Mouse (Mus musculus) neural tube, embryonic 14.5 days (tissue): ENCODE results near the gene Dera. TPM values are rescaled to one million over a fixed set of nuclear protein-coding genes. Genes with fewer than 3 reads are reported as not detected.

Experiments
- ATAC-seq: fragments of 200-750 bp; cut with Nextera tagmentation; 2 replicates; pipeline ENCODE4 v1.8.0; 2017; ENCODE audit warnings: low read depth, mild to moderate bottlenecking, moderate TSS enrichment, moderate library complexity
- H3K27ac ChIP-seq: fragments of 300-500 bp; sonication (generic); 2 replicates; pipeline ENCODE4 v1.5.1; 2014; ENCODE audit warnings: low read depth, mild to moderate bottlenecking, control low read depth, low read length, moderate library complexity, mixed read lengths
- H3K27me3 ChIP-seq: fragments of 300-500 bp; sonication (generic); 2 replicates; pipeline ENCODE4 v1.6.1; 2014; ENCODE audit warnings: low read length; ENCODE audit not compliant: control insufficient read depth, insufficient read depth
- H3K36me3 ChIP-seq: fragments of 300-500 bp; sonication (generic); 2 replicates; pipeline ENCODE4 v1.6.1; 2014; ENCODE audit warnings: low read length, mixed read lengths; ENCODE audit not compliant: control insufficient read depth, insufficient read depth
- H3K4me1 ChIP-seq: fragments of 300-500 bp; sonication (generic); 2 replicates; pipeline ENCODE4 v1.6.1; 2014; ENCODE audit warnings: low read length; ENCODE audit not compliant: control insufficient read depth, insufficient read depth
- H3K4me2 ChIP-seq: fragments of 300-500 bp; sonication (generic); 2 replicates; pipeline ENCODE4 v1.6.1; 2014; ENCODE audit warnings: mild to moderate bottlenecking, low read depth, low read length, control low read depth
- H3K4me3 ChIP-seq: fragments of 300-500 bp; sonication (generic); 2 replicates; pipeline ENCODE4 v1.5.1; 2014; ENCODE audit warnings: low read depth, low read length, control low read depth, mixed read lengths
- H3K9ac ChIP-seq: fragments of 300-500 bp; sonication (generic); replicated peaks from 2 replicates; pipeline ENCODE4 v1.6.1; 2014; ENCODE audit warnings: low read depth, mild to moderate bottlenecking, control low read depth, low read length, mixed read lengths
- H3K9me3 ChIP-seq: fragments of 300-500 bp; sonication (generic); 2 replicates; pipeline ENCODE4 v1.6.1; 2016; ENCODE audit warnings: low read length; ENCODE audit not compliant: control insufficient read depth
- WGBS: fragments of 180-500 bp; shearing (Covaris S2); extraction: QIAGEN DNeasy Blood & Tissue Kit; methylation state at CpG from one replicate; pipeline ENCODE4 v1.1.7; 2014; 5-methylcytosine and 5-hydroxymethylcytosine counted together
- polyA plus RNA-seq: library from polyadenylated mRNA; unstranded; fragments of >200 nt; fragmentation: Nextera tagmentation; extraction: Ambion mirVana; gene quantifications from 2 replicates; pipeline ENCODE4 v1.2.1, GENCODE M21; 2014

Dera gene
- polyA plus RNA-seq, 1 experiment from 2014 or later, result 9.4 TPM

DNA sequence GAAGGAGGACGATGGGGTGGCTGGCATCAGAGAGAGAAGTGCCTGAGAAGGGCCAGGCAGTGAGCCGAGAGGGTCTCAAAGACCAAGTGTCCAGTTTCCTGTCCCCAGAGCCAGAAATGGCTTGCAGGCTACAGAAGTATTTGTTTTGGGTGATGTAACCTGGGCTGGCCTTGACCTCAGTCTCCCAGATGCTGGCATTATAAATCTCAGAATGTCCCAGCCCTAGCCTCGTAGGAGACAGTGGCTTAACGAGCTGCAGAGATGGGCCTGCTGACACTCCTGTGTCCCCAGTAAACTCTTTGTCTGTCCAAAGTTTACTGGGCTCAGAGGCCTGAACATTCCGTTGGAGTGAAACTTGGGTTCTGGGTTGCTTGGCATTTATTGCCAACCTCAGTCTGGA lies 55.8 kb downstream of the Dera start:
- WGBS, result 56% methylated on average over 5 of the region's 5 CpGs
- Histone ChIP-seq H3K9me3 (no peaks in the 10 kb centered on the region), H3K9ac (no peak overlapping the region), H3K36me3 (no peaks in the 10 kb centered on the region), H3K4me3 (no peak overlapping the region), H3K4me1 (no peaks in the 10 kb centered on the region), H3K27ac (no peak overlapping the region), H3K27me3 (no peaks in the 10 kb centered on the region), H3K4me2 (no peak overlapping the region)
- no peak for ATAC-seq

DNA sequence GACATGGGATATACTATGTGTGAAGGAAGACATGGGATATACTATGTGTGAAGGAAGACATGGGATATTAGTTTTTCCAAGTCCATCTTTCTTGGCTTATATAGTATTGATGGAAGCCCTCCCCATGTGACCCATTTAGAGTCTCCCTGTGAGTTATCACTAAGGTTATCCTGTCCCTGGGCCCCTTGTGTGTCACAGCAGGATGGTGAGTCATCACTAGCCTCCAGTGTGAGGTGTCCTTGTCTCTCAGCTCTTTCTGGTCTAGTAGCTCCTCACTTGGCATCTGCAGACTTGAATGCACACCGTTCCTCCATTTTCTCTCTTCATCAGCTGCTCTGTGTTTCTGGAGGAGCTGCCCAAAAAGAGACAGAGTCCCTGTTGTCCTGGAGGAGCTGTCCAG lies 59.7 kb downstream of the Dera start:
- Histone ChIP-seq H3K27ac (no peak overlapping the region), H3K9ac (no peak overlapping the region), H3K4me2 (no peak overlapping the region), H3K4me3 (no peak overlapping the region), H3K9me3 (no peaks in the 10 kb centered on the region), H3K36me3 (no peaks in the 10 kb centered on the region), H3K4me1 (no peaks in the 10 kb centered on the region), H3K27me3 (no peaks in the 10 kb centered on the region)
- no peak for ATAC-seq
- 92% methylated on average over 1 of the region's 1 CpGs for WGBS

DNA sequence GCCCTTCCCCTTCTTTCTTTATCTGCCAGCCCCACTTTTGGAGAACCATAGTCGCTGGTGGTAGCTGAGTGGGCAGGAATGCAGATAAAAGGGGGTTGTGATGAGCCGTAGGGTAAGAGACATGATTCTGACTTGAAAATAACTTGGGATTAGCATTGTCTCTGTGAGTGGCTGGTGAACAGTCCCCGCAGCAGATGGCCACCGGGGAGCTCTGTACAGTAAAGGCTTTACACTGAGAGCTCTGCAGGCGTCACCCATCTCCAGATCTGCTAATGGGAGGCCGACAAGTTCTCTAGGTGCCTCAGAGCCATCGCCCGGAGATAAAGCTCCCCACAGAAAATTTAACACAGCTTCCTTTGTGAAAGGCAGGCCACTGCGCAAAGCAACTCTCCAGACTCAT lies 62.2 kb downstream of the Dera start:
- no peaks in the 10 kb centered on the region for H3K36me3 ChIP-seq
- H3K9ac ChIP-seq, result no peak overlapping the region
- no peaks in the 10 kb centered on the region for H3K9me3 ChIP-seq
- ATAC-seq, result no peak
- no peaks in the 10 kb centered on the region for H3K27me3 ChIP-seq
- 71% methylated on average over 9 of the region's 9 CpGs for WGBS
- H3K4me3 ChIP-seq, result no peak overlapping the region
- H3K4me1 ChIP-seq, result no peaks in the 10 kb centered on the region
- no peak overlapping the region for H3K27ac ChIP-seq
- no peak overlapping the region for H3K4me2 ChIP-seq

DNA sequence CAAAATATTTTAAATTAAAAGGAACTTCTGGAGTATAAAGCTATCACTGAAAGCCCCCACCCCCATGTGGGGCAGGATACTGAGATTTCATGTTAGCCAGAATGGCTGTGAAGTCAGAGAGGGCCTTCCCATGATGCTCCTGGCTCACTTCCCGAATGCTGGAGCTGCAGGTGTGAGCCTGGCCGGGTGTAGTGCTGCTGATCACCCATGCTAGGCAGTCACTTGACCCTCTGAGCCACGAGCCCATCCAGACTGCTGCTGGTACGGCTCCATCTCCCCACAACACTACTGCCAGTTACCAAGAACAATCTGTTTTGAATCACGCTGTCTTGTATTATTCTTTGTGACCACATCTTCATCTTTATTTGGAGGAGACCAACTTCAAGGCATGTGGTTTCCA lies 68.2 kb downstream of the Dera start:
- H3K4me3 ChIP-seq, result no peak overlapping the region
- H3K27me3 ChIP-seq, result no peaks in the 10 kb centered on the region
- H3K4me2 ChIP-seq, result no peak overlapping the region
- ATAC-seq, result no peak
- H3K4me1 ChIP-seq, result 0 out of 2 replicates have a peak, but pooled peaks cover 2% of the 10 kb centered on the region
- 87% methylated on average over 5 of the region's 5 CpGs for WGBS
- H3K9ac ChIP-seq, result no peak overlapping the region
- no peak overlapping the region for H3K27ac ChIP-seq
- no peaks in the 10 kb centered on the region for H3K36me3 ChIP-seq
- H3K9me3 ChIP-seq, result no peaks in the 10 kb centered on the region

DNA sequence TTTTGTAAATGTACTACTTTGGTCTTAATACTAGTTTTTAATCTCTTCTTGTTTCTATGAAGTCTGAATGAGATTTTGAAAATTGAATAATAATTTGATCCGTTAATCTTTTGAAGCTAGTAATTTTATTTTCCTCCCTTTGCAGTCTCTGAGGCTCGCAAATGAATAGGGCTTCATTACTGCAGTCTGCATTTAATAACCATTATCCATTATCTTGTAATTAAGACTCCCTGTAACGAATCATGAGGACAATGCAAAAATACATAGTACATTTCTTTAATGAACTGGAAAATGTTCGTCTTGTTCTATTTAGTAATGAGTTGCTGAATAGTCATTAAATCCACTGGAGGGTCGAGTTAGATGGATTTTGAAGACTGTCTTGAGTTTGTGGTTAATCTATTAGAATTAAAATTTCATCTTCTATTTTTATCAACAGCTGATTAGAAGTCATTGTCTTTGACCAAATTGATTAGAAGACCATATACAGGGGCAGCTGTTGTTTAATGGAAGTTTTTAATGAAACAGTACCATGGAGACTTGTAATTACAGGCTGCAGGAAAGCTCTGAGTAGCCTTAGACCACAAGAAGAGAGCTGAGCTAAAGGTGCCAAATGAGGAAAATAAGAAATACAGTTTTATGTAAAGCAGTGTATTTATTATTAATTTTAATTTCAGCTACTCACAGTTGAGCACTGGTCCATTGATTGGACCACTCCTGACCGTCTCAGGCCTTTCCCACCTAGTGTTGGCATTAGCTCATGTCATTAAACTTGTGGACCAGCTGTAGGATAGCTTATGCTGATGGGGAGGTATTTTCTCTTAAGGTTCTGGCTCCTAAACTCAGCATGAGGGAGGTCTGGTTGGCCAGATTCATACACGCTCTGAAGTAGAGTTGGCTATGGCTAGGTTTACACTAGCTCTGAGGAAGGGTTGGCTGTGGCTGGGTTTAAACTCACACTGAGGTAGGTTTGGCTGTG lies 70.0 kb downstream of the Dera start:
- Histone ChIP-seq H3K27me3 (no peaks in the 10 kb centered on the region), H3K4me1 (0 out of 2 replicates have a peak, but pooled peaks cover 2% of the 10 kb centered on the region), H3K27ac (no peak overlapping the region), H3K4me2 (no peak overlapping the region), H3K36me3 (no peaks in the 10 kb centered on the region), H3K9me3 (no peaks in the 10 kb centered on the region), H3K4me3 (no peak overlapping the region), H3K9ac (no peak overlapping the region)
- ATAC-seq, result peak; percentile 70; the same call in 1 of the 2 replicates
- WGBS, result 47% methylated on average over 7 of the region's 7 CpGs

DNA sequence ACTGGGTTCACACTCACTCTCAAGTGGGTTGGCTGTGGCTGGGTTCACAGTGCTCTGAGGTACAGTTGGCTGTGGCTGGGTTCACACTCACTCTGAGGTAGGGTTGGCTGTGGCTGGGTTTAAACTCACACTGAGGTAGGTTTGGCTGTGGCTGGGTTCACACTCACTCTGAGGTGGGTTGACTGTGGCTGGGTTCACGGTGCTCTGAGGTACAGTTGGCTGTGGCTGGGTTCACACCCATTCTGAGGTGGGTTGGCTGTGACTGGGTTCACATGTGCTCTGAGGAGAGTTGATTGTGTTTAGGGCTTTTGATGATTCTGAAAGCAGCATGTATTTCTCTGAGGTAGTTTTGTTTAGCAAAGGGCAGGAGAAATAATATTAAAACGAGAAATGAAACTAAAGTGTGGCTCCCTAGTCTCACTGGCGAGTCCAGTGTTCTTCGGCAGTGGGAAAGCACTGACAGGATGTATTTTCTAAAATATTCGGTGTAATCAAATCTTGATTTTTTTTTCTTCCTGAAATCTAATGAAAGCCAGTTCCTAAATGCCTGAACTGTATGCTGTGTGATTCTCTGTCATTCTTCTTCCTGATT lies 70.8 kb downstream of the Dera start:
- Histone ChIP-seq H3K9ac (no peak overlapping the region), H3K4me1 (0 out of 2 replicates have a peak, but pooled peaks cover 2% of the 10 kb centered on the region), H3K9me3 (no peaks in the 10 kb centered on the region), H3K27me3 (no peaks in the 10 kb centered on the region), H3K4me2 (no peak overlapping the region), H3K4me3 (no peak overlapping the region), H3K27ac (no peak overlapping the region), H3K36me3 (no peaks in the 10 kb centered on the region)
- WGBS, result 90% methylated on average over 5 of the region's 5 CpGs
- peak; percentile 18; the same call in 1 of the 2 replicates for ATAC-seq

DNA sequence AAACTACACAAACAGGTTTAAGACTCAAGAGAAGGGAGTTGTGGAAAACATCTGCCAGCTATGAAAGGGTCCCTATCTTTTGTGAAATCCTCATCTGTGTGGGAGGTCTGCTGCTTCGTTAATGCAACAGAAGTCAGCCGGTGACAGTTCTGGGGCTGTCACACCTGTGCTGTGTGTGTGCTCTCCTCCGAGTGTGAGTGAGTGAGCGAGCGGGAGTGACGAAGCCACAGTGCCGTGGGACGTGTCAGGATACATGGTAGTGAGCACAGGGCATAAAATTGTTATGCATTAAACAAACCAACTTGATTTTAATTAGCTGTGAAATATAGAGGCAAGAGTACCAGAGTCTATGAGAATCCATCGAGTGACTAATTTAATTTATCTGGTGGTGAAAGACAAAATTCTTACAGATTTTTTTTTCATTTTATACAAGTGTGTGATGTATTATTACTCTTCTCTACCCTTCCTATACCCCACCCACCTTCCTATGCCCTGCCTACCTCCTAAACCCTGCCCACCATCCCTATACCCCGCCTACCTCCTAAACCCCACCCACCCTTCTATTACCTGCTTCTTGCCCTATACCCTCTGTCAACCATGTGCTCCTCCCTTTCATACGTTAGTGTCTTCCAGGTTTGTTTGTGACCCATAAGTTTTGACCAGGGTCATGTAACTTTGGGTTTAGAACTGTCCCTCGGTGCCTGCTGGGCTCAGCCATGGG lies 74.9 kb downstream of the Dera start:
- no peaks in the 10 kb centered on the region for H3K36me3 ChIP-seq
- no peaks in the 10 kb centered on the region for H3K27me3 ChIP-seq
- H3K4me3 ChIP-seq, result no peak overlapping the region
- H3K4me1 ChIP-seq, result no peaks in the 10 kb centered on the region
- H3K9me3 ChIP-seq, result no peaks in the 10 kb centered on the region
- ATAC-seq, result no peak
- no peak overlapping the region for H3K9ac ChIP-seq
- 91% methylated on average over 12 of the region's 12 CpGs for WGBS
- H3K4me2 ChIP-seq, result no peak overlapping the region
- no peak overlapping the region for H3K27ac ChIP-seq

DNA sequence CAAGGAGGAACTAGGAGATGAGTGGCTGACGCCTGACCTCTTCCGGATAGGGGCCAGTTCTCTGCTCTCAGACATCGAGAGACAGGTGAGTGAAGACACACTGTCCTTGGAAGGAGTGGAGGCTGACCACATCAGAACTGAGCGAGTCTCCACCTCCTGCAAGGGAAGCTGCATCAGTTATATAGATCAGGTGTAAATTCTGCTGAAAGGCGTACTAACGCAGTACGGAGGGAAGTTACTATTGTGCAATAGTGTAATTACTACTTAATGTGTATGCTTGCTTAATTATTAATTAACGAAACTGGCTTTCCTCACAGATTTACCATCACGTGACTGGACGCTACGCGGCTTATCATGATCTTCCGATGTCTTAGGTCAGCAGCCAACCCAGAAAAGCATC lies 82.5 kb downstream of the Dera start:
- no peak for ATAC-seq
- H3K4me1 ChIP-seq, result no peaks in the 10 kb centered on the region
- H3K9me3 ChIP-seq, result no peaks in the 10 kb centered on the region
- H3K36me3 ChIP-seq, result no peaks in the 10 kb centered on the region
- H3K27ac ChIP-seq, result no peak overlapping the region
- no peak overlapping the region for H3K4me2 ChIP-seq
- no peak overlapping the region for H3K9ac ChIP-seq
- WGBS, result 88% methylated on average over 13 of the region's 13 CpGs
- H3K27me3 ChIP-seq, result no peaks in the 10 kb centered on the region
- no peak overlapping the region for H3K4me3 ChIP-seq

DNA sequence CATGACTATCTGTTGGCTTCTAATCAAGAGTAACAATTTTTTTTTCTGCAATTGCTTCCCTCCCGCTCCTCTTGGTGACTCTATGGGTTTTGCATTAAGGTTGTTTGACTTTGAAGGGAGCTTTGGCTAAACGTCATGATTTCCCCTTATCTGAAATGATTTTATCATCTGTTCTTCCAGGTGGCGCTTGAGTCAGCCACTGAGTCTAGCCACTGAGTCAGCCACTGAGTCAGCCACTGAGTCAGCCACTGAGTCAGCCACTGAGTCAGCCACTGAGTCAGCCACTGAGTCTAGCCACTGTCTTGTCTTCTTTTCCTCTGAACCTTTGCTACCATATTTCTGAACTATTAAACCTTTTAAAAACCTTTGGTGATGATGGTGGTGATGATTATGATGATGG lies 89.0 kb downstream of the Dera start:
- no peaks in the 10 kb centered on the region for H3K36me3 ChIP-seq
- no peaks in the 10 kb centered on the region for H3K9me3 ChIP-seq
- no peaks in the 10 kb centered on the region for H3K4me1 ChIP-seq
- H3K27me3 ChIP-seq, result no peaks in the 10 kb centered on the region
- no peak overlapping the region for H3K27ac ChIP-seq
- no peak for ATAC-seq
- 93% methylated on average over 3 of the region's 3 CpGs for WGBS
- H3K9ac ChIP-seq, result no peak overlapping the region
- no peak overlapping the region for H3K4me3 ChIP-seq
- no peak overlapping the region for H3K4me2 ChIP-seq
